Mouse (Mus musculus) bone marrow macrophage, adult 2 months (primary cell): ENCODE results near the gene Slco1c1.

Source experiments
- CTCF ChIP-seq: IDR thresholded peaks from 2 replicates; pipeline ENCODE4 v1.5.1; 2012; ENCODE audit warnings: low read depth, mild to moderate bottlenecking, low read length, moderate library complexity
- POLR2A ChIP-seq: IDR thresholded peaks from 2 replicates; pipeline ENCODE4 v1.6.1; 2012; ENCODE audit warnings: mild to moderate bottlenecking, low read depth, low read length, borderline replicate concordance

GRCm38 (mm10) chr6:141494909-141495308, 29.3 kb upstream of the Slco1c1 start:
- TF ChIP-seq CTCF (no peak), POLR2A (no peak)
